Mouse (Mus musculus) erythroblast, embryonic 14.5 days (primary cell): ENCODE measurements around the gene Inafm1. TPM values are rescaled to one million over a fixed set of nuclear protein-coding genes. Genes with fewer than 3 reads are reported as not detected.

ENCODE experiments used
- H3K27me3 ChIP-seq: 2 replicates; pipeline ENCODE4 v1.6.1; 2012; ENCODE audit warnings: inconsistent platforms; ENCODE audit not compliant: control insufficient read depth
- H3K36me3 ChIP-seq: 2 replicates; pipeline ENCODE4 v1.6.1; 2012; ENCODE audit warnings: mild to moderate bottlenecking, inconsistent platforms; ENCODE audit not compliant: control insufficient read depth
- H3K4me1 ChIP-seq: 2 replicates; pipeline ENCODE4 v1.6.1; 2012; ENCODE audit warnings: inconsistent platforms; ENCODE audit not compliant: control insufficient read depth
- H3K4me3 ChIP-seq: replicated peaks from 2 replicates; pipeline ENCODE3; 2012; ENCODE audit warnings: moderate library complexity, mild to moderate bottlenecking, inconsistent platforms
- H3K9me3 ChIP-seq: 2 replicates; pipeline ENCODE4 v1.6.1; 2012; ENCODE audit warnings: low read length, inconsistent platforms, mixed read lengths; ENCODE audit not compliant: control insufficient read depth
- GATA1 ChIP-seq: IDR thresholded peaks from 2 replicates; pipeline ENCODE4 v1.6.1; 2012; ENCODE audit warnings: low read length, inconsistent platforms, mixed read lengths
- TAL1 ChIP-seq: IDR thresholded peaks from 3 replicates; pipeline ENCODE4 v1.6.1; 2012; ENCODE audit warnings: low read length, inconsistent platforms, mixed read lengths
- polyA plus RNA-seq: library from polyadenylated mRNA; stranded (reverse); fragments of >175 nt; gene quantifications from 2 replicates; pipeline ENCODE4 v1.2.3, GENCODE M21; 2012

Gene Inafm1
- polyA plus RNA-seq, 1 experiment: 7.9 TPM

DNA sequence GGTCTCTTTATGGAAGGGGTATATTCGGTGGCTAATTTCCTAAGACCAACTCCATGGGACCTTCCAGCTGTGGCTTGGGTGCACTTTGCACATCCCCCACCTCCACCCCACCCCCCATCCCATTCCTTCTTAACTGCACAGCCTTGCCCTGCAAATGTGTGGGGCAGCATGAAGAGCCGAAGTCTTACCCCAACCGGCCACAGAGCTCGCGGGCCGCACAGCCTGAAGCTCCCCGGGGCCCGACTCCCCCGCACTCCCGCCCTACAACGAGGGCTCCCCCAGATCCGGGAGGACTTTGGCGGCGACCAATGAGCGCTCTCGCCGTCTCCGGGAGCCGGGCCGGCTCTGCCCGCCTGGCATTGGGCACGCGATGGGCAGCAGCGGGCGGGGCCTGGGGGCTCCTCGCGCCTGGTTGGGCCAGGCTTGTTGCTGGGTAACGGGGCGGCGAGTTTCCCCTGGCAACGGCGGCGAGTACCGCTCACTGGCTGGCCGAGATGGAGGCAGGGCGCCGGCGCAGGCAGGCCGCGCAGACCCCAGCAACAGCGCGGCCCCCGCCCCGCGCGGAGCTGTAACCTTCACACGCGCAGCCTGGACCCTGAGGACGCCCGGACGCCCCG, 26.1 kb upstream of the Inafm1 start:
- TF ChIP-seq TAL1: no peak
- no peak for TF ChIP-seq GATA1
- H3K9me3 ChIP-seq: peaks cover 4% of the 10 kb centered on the region; the same call in 1 of the 2 replicates
- no peak overlapping the region for H3K4me3 ChIP-seq
- H3K27me3 ChIP-seq: peaks cover 56% of the 10 kb centered on the region
- H3K4me1 ChIP-seq: peaks cover 44% of the 10 kb centered on the region
- H3K36me3 ChIP-seq: no peaks in the 10 kb centered on the region

DNA sequence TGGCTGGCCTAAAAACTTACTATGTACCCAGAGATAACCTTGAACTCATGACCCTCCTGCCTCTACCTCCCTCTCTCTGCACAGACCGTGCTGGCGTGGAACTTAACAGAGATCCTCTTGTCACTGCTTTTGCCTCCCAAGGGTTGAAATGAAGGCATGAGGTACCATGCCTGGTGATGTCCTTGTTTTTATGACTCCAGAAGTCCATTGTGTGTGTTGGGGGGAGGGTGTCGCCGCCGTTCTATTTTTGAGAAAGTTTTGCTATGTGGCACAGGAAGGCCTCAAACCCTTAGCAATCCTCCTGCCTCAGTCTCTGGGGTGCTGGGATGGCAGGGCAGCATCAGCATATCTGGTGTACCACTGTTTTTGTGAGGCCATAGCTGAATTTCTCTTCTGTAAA, 25.5 kb upstream of the Inafm1 start:
- no peaks in the 10 kb centered on the region for H3K36me3 ChIP-seq
- peaks cover 56% of the 10 kb centered on the region for H3K27me3 ChIP-seq
- peaks cover 50% of the 10 kb centered on the region for H3K4me1 ChIP-seq
- H3K9me3 ChIP-seq: peaks cover 4% of the 10 kb centered on the region; the same call in 1 of the 2 replicates
- no peak overlapping the region for H3K4me3 ChIP-seq
- TF ChIP-seq TAL1 (no peak), GATA1 (no peak)

DNA sequence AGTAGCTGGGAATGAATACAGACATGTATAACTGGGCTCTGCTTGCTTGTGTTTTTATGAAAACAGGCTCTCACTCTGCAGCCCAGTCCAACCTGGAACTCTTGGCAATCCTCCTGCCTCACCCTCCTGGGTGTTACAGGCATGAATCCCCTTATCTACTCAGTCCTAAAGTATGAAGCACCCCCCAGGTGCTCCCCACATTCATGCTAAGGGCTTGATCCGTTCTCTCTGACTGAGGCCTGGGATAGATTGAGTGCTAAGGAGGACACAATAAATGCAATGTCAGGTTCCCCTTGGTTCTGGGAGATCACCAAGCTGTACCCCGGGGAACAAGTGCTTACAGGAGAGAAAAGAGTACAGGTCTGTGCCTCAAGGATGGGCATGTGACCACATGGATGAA, 24.2 kb upstream of the Inafm1 start:
- peaks cover 52% of the 10 kb centered on the region for H3K4me1 ChIP-seq
- peaks cover 4% of the 10 kb centered on the region; the same call in 1 of the 2 replicates for H3K9me3 ChIP-seq
- H3K4me3 ChIP-seq: no peak overlapping the region
- peaks cover 53% of the 10 kb centered on the region for H3K27me3 ChIP-seq
- no peak for TF ChIP-seq GATA1
- TF ChIP-seq TAL1: no peak
- no peaks in the 10 kb centered on the region for H3K36me3 ChIP-seq

DNA sequence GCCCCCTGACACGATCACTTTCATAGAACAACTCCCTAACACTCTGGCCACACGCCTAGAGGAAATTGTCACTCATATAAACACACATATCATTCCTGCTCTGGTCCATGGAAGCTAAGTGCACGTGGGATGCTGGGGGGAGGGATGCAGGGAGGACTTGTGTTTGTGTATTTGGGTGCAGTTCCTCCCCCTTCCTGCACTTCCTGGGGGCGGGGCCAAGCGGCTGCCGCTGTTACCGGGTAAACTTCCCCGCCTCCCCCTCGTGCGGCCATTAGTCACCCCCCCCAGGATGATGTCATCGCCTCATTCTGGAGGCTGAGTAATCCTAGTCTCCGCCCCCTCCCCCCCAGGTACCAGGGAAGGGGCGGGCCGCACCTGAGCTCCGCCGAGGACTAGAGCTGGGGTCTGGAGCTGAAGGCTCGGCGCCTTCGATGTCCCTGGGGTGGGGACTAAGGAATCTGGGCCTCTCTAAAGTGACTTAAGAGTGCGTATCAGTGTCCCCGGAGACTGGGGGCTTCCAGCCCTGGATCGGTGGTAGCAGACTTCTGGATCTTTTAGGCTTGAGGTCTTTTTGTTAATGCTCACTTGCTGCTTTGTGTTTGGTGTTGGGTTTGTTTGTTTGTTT, 23.5 kb upstream of the Inafm1 start:
- Histone ChIP-seq H3K4me1 (peaks cover 52% of the 10 kb centered on the region), H3K36me3 (no peaks in the 10 kb centered on the region), H3K9me3 (peaks cover 4% of the 10 kb centered on the region; the same call in 1 of the 2 replicates), H3K4me3 (peak overlapping the region; percentile 69), H3K27me3 (peaks cover 46% of the 10 kb centered on the region)
- no peak for TF ChIP-seq TAL1
- TF ChIP-seq GATA1: no peak

DNA sequence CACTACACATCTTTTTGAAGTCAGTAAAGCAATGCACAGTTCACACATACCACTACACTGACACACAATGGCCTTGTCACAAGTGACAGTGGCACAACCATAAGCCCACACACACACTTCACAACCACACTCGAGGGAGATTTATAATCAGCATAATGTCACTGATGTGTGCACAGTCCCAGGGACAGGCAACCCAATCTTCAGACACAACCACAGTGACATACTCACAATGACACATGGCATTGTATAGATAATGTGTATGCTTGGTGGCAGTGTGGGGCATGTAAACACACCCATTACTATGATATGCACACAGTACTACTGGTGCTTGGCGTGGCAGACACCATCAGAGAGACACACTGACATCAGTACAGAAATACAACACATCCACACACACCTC, 22.7 kb upstream of the Inafm1 start:
- Histone ChIP-seq H3K36me3 (no peaks in the 10 kb centered on the region), H3K4me1 (peaks cover 52% of the 10 kb centered on the region), H3K4me3 (peak overlapping the region; percentile 69), H3K27me3 (peaks cover 40% of the 10 kb centered on the region), H3K9me3 (peaks cover 4% of the 10 kb centered on the region; the same call in 1 of the 2 replicates)
- no peak; the same call in 1 of the 2 replicates for TF ChIP-seq GATA1
- peak; percentile 63 for TF ChIP-seq TAL1

DNA sequence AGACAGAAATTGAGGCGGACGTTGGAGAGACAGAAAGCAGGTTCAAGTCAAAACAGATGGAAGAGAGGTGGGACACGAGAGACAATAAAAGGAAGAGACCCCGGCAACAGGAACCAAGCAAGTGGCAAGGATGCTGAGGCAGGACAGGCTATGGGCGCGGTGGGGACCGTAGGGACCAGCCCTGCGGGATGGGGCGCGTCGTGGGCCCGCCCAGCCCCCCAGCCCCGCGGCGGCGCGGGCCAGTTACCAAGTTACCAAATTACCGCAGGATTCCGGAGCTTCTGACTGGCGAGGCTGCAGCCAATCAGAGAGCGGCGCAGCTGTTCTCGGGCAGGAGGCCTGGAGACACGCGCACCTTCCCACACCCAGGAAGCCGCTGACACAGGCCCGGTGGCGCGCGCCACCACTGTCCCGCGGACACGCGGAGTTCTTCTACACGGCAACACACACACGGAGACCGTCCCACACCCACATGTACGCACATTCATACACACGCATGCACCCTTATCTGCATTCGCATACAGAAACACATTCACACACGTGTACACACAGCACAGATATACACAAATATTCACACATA, 22.0 kb upstream of the Inafm1 start:
- H3K36me3 ChIP-seq: no peaks in the 10 kb centered on the region

DNA sequence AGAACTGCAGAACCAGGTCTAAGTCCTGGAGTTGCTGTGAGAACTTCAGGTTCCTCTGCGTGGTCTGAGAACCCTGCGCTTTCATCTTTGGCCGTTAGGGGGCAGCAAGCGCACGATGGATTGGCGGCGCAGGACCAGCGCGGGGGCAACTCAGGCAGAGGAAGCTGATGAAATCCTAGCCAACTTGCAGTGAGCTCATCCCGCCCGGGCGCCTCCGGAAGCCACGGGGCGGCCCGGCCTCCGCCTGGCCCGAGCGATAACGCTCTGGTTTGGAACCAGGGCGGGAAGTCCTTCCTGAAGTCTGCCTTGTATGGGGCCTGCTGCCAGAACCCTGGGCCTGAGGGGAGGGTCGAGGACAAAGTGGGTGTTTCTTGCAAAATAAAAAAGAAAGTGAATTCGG, 21.4 kb upstream of the Inafm1 start:
- H3K4me1 ChIP-seq: peaks cover 50% of the 10 kb centered on the region
- peaks cover 27% of the 10 kb centered on the region for H3K27me3 ChIP-seq
- peak; percentile 84 for TF ChIP-seq TAL1
- peak; percentile 83 for TF ChIP-seq GATA1
- H3K4me3 ChIP-seq: peak overlapping the region; percentile 69
- H3K9me3 ChIP-seq: peaks cover 4% of the 10 kb centered on the region; the same call in 1 of the 2 replicates
- no peaks in the 10 kb centered on the region for H3K36me3 ChIP-seq

More for the DNA sequence above, 22.0 kb upstream of the Inafm1 start:
- no peak for TF ChIP-seq TAL1
- no peak for TF ChIP-seq GATA1
- H3K27me3 ChIP-seq: peaks cover 32% of the 10 kb centered on the region
- peaks cover 4% of the 10 kb centered on the region; the same call in 1 of the 2 replicates for H3K9me3 ChIP-seq
- peaks cover 52% of the 10 kb centered on the region for H3K4me1 ChIP-seq
- peak overlapping the region; percentile 69 for H3K4me3 ChIP-seq

DNA sequence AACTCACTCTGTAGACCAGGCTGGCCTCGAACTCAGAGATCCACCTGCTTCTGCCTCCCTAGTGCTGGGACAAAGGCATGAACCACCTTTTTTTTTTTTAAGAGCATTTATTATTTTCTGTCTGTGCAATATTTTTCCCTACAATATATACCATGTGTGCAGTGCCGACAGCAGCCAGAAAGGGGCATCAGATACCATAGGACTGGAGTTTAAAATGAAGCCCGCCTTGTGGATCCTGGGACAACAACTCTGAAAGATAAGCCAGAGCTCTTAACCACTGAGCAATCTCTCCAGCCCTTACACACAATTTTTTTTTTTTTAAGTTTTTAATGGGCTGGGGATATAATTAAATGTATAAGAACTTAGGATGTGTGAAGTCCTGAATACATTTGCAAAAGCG, 20.9 kb upstream of the Inafm1 start:
- TF ChIP-seq TAL1 (no peak), GATA1 (no peak)
- peaks cover 46% of the 10 kb centered on the region for H3K4me1 ChIP-seq
- peak overlapping the region; percentile 69 for H3K4me3 ChIP-seq

DNA sequence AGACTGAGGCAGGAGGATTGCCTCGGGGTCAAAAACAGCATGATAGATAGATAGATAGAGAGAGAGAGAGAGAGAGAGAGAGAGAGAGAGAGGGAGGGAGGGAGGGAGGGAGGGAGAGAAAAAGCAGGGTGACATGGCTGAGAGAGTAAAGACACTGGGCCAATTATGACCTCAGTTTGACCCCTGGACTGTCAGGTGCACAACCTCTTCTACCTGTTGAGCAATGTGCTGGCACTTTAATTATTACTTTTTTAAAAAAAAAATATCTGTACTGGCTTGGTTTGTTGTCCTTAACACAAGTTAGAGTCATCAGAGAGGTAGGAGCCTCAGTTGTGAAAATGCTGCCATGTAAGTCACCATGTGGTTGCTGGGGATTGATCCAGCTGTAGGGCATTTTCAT, 14.4 kb upstream of the Inafm1 start:
- Histone ChIP-seq H3K4me3 (no peak overlapping the region), H3K4me1 (peaks cover 42% of the 10 kb centered on the region), H3K27me3 (no peaks in the 10 kb centered on the region), H3K36me3 (peaks cover 20% of the 10 kb centered on the region), H3K9me3 (peaks cover 4% of the 10 kb centered on the region)
- TF ChIP-seq GATA1: no peak
- TF ChIP-seq TAL1: no peak

More for the DNA sequence above, 20.9 kb upstream of the Inafm1 start:
- Histone ChIP-seq H3K27me3 (peaks cover 22% of the 10 kb centered on the region), H3K9me3 (no peaks in the 10 kb centered on the region), H3K36me3 (no peaks in the 10 kb centered on the region)
